Mouse (Mus musculus) MEL (cell line): ENCODE data around the gene Slc39a2. TPM values are rescaled to one million over a fixed set of nuclear protein-coding genes. Genes with fewer than 3 reads are reported as not detected.

Experiments
- DNase-seq: peaks from one replicate; pipeline ENCODE4 v3.0.0; 2011; ENCODE audit warnings: low read depth, low spot score
- H3K27ac ChIP-seq: 2 replicates; pipeline ENCODE4 v1.5.1; 2012; ENCODE audit warnings: low read depth, mild to moderate bottlenecking, control low read depth, low read length, moderate library complexity; ENCODE audit not compliant: control insufficient read depth
- H3K27me3 ChIP-seq, 2 experiments: fragments of 150-350 bp in 1 of 2; sonication (generic) in 1 of 2; 2 replicates each; pipeline ENCODE4 v1.6.1; 2012; ENCODE audit warnings: low read length in 2 of 2, mild to moderate bottlenecking in 2 of 2, improper control_type of control experiment in 1 of 2, moderate library complexity in 1 of 2; ENCODE audit not compliant: insufficient read depth in 2 of 2, control insufficient read depth in 1 of 2
- H3K36me3 ChIP-seq, 2 experiments: 2 replicates each; pipeline ENCODE4 v1.6.1; 2012 to 2014; ENCODE audit warnings: low read length in 2 of 2, improper control_type of control experiment in 1 of 2, inconsistent platforms in 1 of 2, mild to moderate bottlenecking in 1 of 2; ENCODE audit not compliant: insufficient read depth in 2 of 2, control insufficient read depth in 1 of 2
- H3K4me1 ChIP-seq, 2 experiments: fragments of 150-350 bp in 1 of 2; sonication (generic) in 1 of 2; 2 replicates each; pipeline ENCODE4 v1.6.1; 2012; ENCODE audit warnings: low read length in 2 of 2, improper control_type of control experiment in 1 of 2, mild to moderate bottlenecking in 1 of 2; ENCODE audit not compliant: insufficient read depth in 2 of 2, control insufficient read depth in 1 of 2
- H3K4me3 ChIP-seq, 2 experiments: fragments of 150-350 bp in 1 of 2; sonication (generic) in 1 of 2; 2 replicates each; pipeline ENCODE4 v1.5.1; 2012; ENCODE audit warnings: low read depth in 2 of 2, low read length in 2 of 2, mild to moderate bottlenecking in 2 of 2, moderate library complexity in 2 of 2, control low read depth in 1 of 2, improper control_type of control experiment in 1 of 2; ENCODE audit not compliant: control insufficient read depth in 1 of 2, insufficient read depth in 1 of 2
- H3K79me2 ChIP-seq: 2 replicates; pipeline ENCODE4 v1.6.1; 2012; ENCODE audit warnings: mild to moderate bottlenecking, low read length, moderate library complexity; ENCODE audit not compliant: control insufficient read depth, poor library complexity, insufficient read depth
- H3K9ac ChIP-seq: 2 replicates; pipeline ENCODE4 v1.6.1; 2012; ENCODE audit warnings: low read depth, mild to moderate bottlenecking, control low read depth, low read length, moderate library complexity; ENCODE audit not compliant: control insufficient read depth, poor library complexity, severe bottlenecking
- H3K9me3 ChIP-seq: fragments of 150-350 bp; sonication (generic); replicated peaks from 2 replicates; pipeline ENCODE4 v1.6.1; 2012; ENCODE audit warnings: mild to moderate bottlenecking, low read length, improper control_type of control experiment, moderate library complexity; ENCODE audit not compliant: insufficient read depth
- CTCF ChIP-seq, 3 experiments: IDR thresholded peaks in 2 of 3; conservative IDR thresholded peaks in 1 of 3; 2 replicates each; pipeline ENCODE4 v1.5.1; 2011 to 2012; ENCODE audit warnings: low read length in 3 of 3, low read depth in 2 of 3, mild to moderate bottlenecking in 2 of 3, improper control_type of control experiment in 1 of 3, inconsistent platforms in 1 of 3, mixed read lengths in 1 of 3, moderate library complexity in 1 of 3; ENCODE audit not compliant: control insufficient read depth in 1 of 3, insufficient read depth in 1 of 3, poor library complexity in 1 of 3, severe bottlenecking in 1 of 3
- EP300 ChIP-seq, 2 experiments: IDR thresholded peaks; 2 replicates each; pipeline ENCODE4 v1.6.1; 2011; ENCODE audit warnings: improper control_type of control experiment in 2 of 2, low read length in 2 of 2, low read depth in 1 of 2, mild to moderate bottlenecking in 1 of 2
- ETS1 ChIP-seq: IDR thresholded peaks from 2 replicates; pipeline ENCODE4 v1.6.1; 2012; ENCODE audit warnings: low read depth, mild to moderate bottlenecking, inconsistent platforms, low read length, improper control_type of control experiment, moderate library complexity
- GATA1 ChIP-seq: IDR thresholded peaks from 2 replicates; pipeline ENCODE4 v1.6.1; 2011; ENCODE audit warnings: low read depth, low read length, improper control_type of control experiment
- HCFC1 ChIP-seq: IDR thresholded peaks from 2 replicates; pipeline ENCODE4 v1.6.1; 2012; ENCODE audit warnings: low read depth, mild to moderate bottlenecking, inconsistent platforms, low read length, improper control_type of control experiment, moderate library complexity
- JUND ChIP-seq: IDR thresholded peaks from 2 replicates; pipeline ENCODE4 v1.6.1; 2011; ENCODE audit warnings: low read depth, mild to moderate bottlenecking, improper control_type of control experiment, low read length
- KAT2A ChIP-seq: conservative IDR thresholded peaks from 2 replicates; pipeline ENCODE4 v1.6.1; 2012; ENCODE audit warnings: low read depth, low read length, improper control_type of control experiment, inconsistent platforms
- MEF2A ChIP-seq: IDR thresholded peaks from 2 replicates; pipeline ENCODE4 v1.6.1; 2014; ENCODE audit warnings: low read depth, mild to moderate bottlenecking, inconsistent platforms, low read length, improper control_type of control experiment; ENCODE audit not compliant: poor library complexity, insufficient replicate concordance, severe bottlenecking; ENCODE audit errors: extremely low read depth
- MXI1 ChIP-seq: IDR thresholded peaks from 2 replicates; pipeline ENCODE4 v1.6.1; 2011; ENCODE audit warnings: mild to moderate bottlenecking, low read depth, low read length, improper control_type of control experiment
- MYC ChIP-seq: IDR thresholded peaks from 2 replicates; pipeline ENCODE4 v1.6.1; 2011; ENCODE audit warnings: low read depth, mild to moderate bottlenecking, low read length, improper control_type of control experiment, moderate library complexity
- NELFE ChIP-seq: IDR thresholded peaks from 2 replicates; pipeline ENCODE4 v1.6.1; 2011; ENCODE audit warnings: low read depth, low read length, improper control_type of control experiment
- POLR2A ChIP-seq, 2 experiments: IDR thresholded peaks; 2 replicates each; pipeline ENCODE4 v1.6.1; 2011 to 2012; ENCODE audit warnings: low read length in 2 of 2, mild to moderate bottlenecking in 2 of 2, control low read depth in 1 of 2, improper control_type of control experiment in 1 of 2, low read depth in 1 of 2, moderate library complexity in 1 of 2; ENCODE audit not compliant: control insufficient read depth in 1 of 2, insufficient read depth in 1 of 2, poor library complexity in 1 of 2
- POLR2AphosphoS5 ChIP-seq: IDR thresholded peaks from 2 replicates; pipeline ENCODE4 v1.6.1; 2012; ENCODE audit warnings: low read depth, borderline replicate concordance, mild to moderate bottlenecking, inconsistent platforms, low read length, moderate library complexity, mixed read lengths
- RAD21 ChIP-seq: IDR thresholded peaks from 2 replicates; pipeline ENCODE4 v1.6.1; 2011; ENCODE audit warnings: mild to moderate bottlenecking, low read depth, low read length, improper control_type of control experiment
- RCOR1 ChIP-seq: IDR thresholded peaks from 2 replicates; pipeline ENCODE4 v1.6.1; 2012; ENCODE audit warnings: low read depth, mild to moderate bottlenecking, inconsistent platforms, low read length, improper control_type of control experiment
- SIN3A ChIP-seq: IDR thresholded peaks from 2 replicates; pipeline ENCODE4 v1.6.1; 2012; ENCODE audit warnings: low read length, improper control_type of control experiment, inconsistent platforms
- SMC3 ChIP-seq: IDR thresholded peaks from 2 replicates; pipeline ENCODE4 v1.6.1; 2011; ENCODE audit warnings: low read depth, low read length, improper control_type of control experiment
- TAL1 ChIP-seq: IDR thresholded peaks from 2 replicates; pipeline ENCODE4 v1.6.1; 2012; ENCODE audit warnings: mild to moderate bottlenecking, inconsistent platforms, low read length, moderate library complexity, mixed read lengths
- TBP ChIP-seq: IDR thresholded peaks from 2 replicates; pipeline ENCODE4 v1.8.0; 2011; ENCODE audit warnings: low read depth, low read length, improper control_type of control experiment
- TCF12 ChIP-seq: IDR thresholded peaks from 2 replicates; pipeline ENCODE4 v1.6.1; 2014; ENCODE audit warnings: low read depth, mild to moderate bottlenecking, inconsistent platforms, low read length, improper control_type of control experiment, moderate library complexity
- USF1 ChIP-seq: IDR thresholded peaks from 2 replicates; pipeline ENCODE4 v1.6.1; 2014; ENCODE audit warnings: low read depth, mild to moderate bottlenecking, inconsistent platforms, low read length, improper control_type of control experiment, moderate library complexity
- ZC3H11A ChIP-seq: IDR thresholded peaks from 2 replicates; pipeline ENCODE4 v1.6.1; 2012; ENCODE audit warnings: low read depth, mild to moderate bottlenecking, inconsistent platforms, low read length, improper control_type of control experiment
- ZMIZ1 ChIP-seq: IDR thresholded peaks from 2 replicates; pipeline ENCODE4 v1.6.1; 2012; ENCODE audit warnings: low read depth, mild to moderate bottlenecking, inconsistent platforms, low read length, improper control_type of control experiment, moderate library complexity
- ZNF384 ChIP-seq: IDR thresholded peaks from 2 replicates; pipeline ENCODE4 v1.6.1; 2012; ENCODE audit warnings: low read depth, mild to moderate bottlenecking, inconsistent platforms, low read length, improper control_type of control experiment
- polyA plus RNA-seq, 2 experiments: library from polyadenylated mRNA; stranded (reverse) in 1 of 2; unstranded in 1 of 2; fragments of >175 nt in 1 of 2; fragments of >200 nt in 1 of 2; gene quantifications; 2 replicates each; pipeline versions ENCODE4 v1.2.1 to v1.2.4; 2012; ENCODE audit warnings: low replicate concordance in 2 of 2, low read depth in 1 of 2; ENCODE audit not compliant: insufficient read length in 2 of 2, insufficient read depth in 1 of 2, missing spikeins in 1 of 2
- total RNA-seq: library from RNA; depleted of rRNA; stranded (reverse); fragments of 300-350 nt; gene quantifications from 2 replicates; pipeline ENCODE4 v1.2.3, GENCODE M21; 2012

The Slc39a2 gene
- total and polyA plus RNA-seq, 3 experiments: 0.07 TPM; not detected in 2

GRCm38 (mm10) chr14:51883527-51884030 lies 9.1 kb upstream of the Slc39a2 start:
- DNase-seq: peak; percentile 85
- Histone ChIP-seq H3K79me2 (peaks cover 3% of the 10 kb centered on the region), H3K27me3 (no peaks in the 10 kb centered on the region), H3K9me3 (no peaks in the 10 kb centered on the region), H3K36me3 (peaks cover 0 to 9% of the 10 kb centered on the region in 2 experiments; a peak in 2 of 4 replicates), H3K9ac (no peak overlapping the region), H3K4me1 (peaks cover 0 to 4% of the 10 kb centered on the region in 2 experiments; a peak in 2 of 4 replicates), H3K27ac (no peak overlapping the region), H3K4me3 (peak overlapping the region; percentile 21 to 86; a peak in 3 of 4 replicates)
- TF ChIP-seq ZNF384: peak; percentile 94
- TF ChIP-seq NELFE: no peak
- TF ChIP-seq JUND: no peak
- TF ChIP-seq TBP: no peak
- peak; percentile 25; the same call in 1 of the 2 replicates for TF ChIP-seq HCFC1
- TF ChIP-seq SMC3: peak; percentile 53
- no peak for TF ChIP-seq GATA1
- TF ChIP-seq POLR2AphosphoS5: no peak
- no peak for TF ChIP-seq ZC3H11A
- no peak for TF ChIP-seq ZMIZ1
- TF ChIP-seq TAL1: no peak
- TF ChIP-seq RAD21: peak; percentile 51
- no peak for TF ChIP-seq KAT2A
- TF ChIP-seq CTCF (IDR thresholded peaks at IDR 0.05 in 2 of 3, conservative IDR thresholded peaks at IDR 0.05 in 1 of 3; ENCODE audit: control insufficient read depth in 1 of 3, insufficient read depth in 1 of 3, low read depth in 2 of 3, low read length in 3 of 3, poor library complexity in 1 of 3, severe bottlenecking in 1 of 3): peak; percentile 18 to 73 (median 40); a peak in 5 of 6 replicates
- TF ChIP-seq MEF2A: no peak
- no peak for TF ChIP-seq POLR2A (IDR thresholded peaks at IDR 0.05; ENCODE audit: control insufficient read depth in 1 of 2, insufficient read depth in 1 of 2, low read depth in 1 of 2, low read length in 2 of 2, poor library complexity in 1 of 2)
- peak; percentile 62 for TF ChIP-seq SIN3A
- 0 out of 2 replicates have a peak, but pooled peaks have one; percentile 53 for TF ChIP-seq USF1
- TF ChIP-seq MYC: 0 out of 2 replicates have a peak, but pooled peaks have one; percentile 60
- TF ChIP-seq ETS1: peak; percentile 29; the same call in 1 of the 2 replicates
- peak; percentile 59; the same call in 1 of the 2 replicates for TF ChIP-seq MXI1
- 0 out of 2 replicates have a peak, but pooled peaks have one; percentile 9 for TF ChIP-seq TCF12
- TF ChIP-seq RCOR1: peak; percentile 54; the same call in 1 of the 2 replicates
- TF ChIP-seq EP300 (IDR thresholded peaks at IDR 0.05; ENCODE audit: low read depth in 1 of 2, low read length in 2 of 2): no peak
